Mouse (Mus musculus): ENCODE results near the gene Rora.

DNA sequence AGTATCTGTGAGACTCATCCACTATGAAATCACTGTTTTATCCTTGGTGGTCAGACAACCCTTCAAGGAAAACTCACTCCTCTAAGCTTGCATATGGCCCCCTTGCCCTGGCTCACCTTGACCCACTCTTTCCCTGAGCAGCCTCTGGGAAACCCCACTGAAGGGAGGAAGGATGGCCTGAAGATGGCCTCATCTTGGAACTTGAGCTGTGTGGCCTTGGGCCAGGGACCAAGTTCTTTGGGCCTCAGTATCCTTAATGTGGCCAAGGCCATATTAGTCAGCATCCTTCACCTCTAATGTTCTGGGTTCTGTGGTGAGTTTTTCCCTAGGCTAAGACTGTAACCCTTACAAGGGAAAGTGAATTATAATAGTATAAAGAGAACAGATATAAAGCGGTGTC is 45.8 kb downstream of the Rora start:
- TF ChIP-seq TCF12 (IDR thresholded peaks at IDR 0.05; ENCODE audit: insufficient read depth, poor library complexity, severe bottlenecking) = no peak
- TF ChIP-seq POLR2A (IDR thresholded peaks at IDR 0.05; ENCODE audit: insufficient read length, low read depth) = no peak
- TF ChIP-seq E2F4 (IDR thresholded peaks at IDR 0.05; ENCODE audit: insufficient read depth) = no peak
- no peak for TF ChIP-seq MAX (IDR thresholded peaks at IDR 0.05; ENCODE audit: low read depth)
- TF ChIP-seq MYOD1 (IDR thresholded peaks at IDR 0.05; ENCODE audit: control insufficient read depth in 1 of 3, insufficient read length in 2 of 3, low read depth in 2 of 3) = no peak
- TF ChIP-seq TCF3 (IDR thresholded peaks at IDR 0.05; ENCODE audit: insufficient read length, low read depth) = no peak
